ENCODE assay signal across 7 mouse cellular contexts in the genomic region with DNA sequence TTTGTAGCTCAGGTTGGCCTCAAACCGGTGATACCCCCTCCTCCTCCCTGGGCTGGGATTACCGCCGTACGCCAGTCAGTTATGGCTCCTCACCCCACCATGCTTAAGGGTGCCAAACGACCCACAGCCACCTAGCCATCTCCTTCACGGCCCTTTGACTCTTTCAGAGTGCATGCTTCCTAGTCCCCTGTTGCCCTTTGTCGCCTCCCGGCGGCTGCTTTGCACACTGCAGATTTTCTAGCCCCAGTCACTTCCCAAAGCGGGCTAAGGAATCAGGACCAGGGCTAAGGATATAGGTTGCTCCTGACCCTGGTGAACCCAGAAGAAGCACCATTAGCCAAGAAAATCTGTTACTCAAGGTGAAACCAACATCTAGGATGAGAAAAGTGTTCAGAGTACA. TPM values are rescaled to one million over a fixed set of nuclear protein-coding genes. Genes with fewer than 3 reads are reported as not detected.
DNase-seq lines count a peak whose midpoint lies in the region; ATAC-seq and TF ChIP-seq lines count a peak whose summit lies in the region.

No protein-coding gene starts in this region.

- no peaks in the 10 kb centered on the region for H3K9me3 ChIP-seq in midbrain, embryonic 11.5 days (ENCODE audit: control insufficient read depth, low read length)
- no peaks in the 10 kb centered on the region for H3K9me3 ChIP-seq in midbrain, embryonic 16.5 days (replicated peaks; ENCODE audit: control insufficient read depth, low read length, poor library complexity, severe bottlenecking)
- H3K9me3 ChIP-seq in lung, embryonic 14.5 days (ENCODE audit: low read depth, low read length): no peaks in the 10 kb centered on the region

- H3K27me3 ChIP-seq in midbrain, embryonic 11.5 days (ENCODE audit: control insufficient read depth, insufficient read depth, low read length): no peaks in the 10 kb centered on the region
- H3K27me3 ChIP-seq in midbrain, embryonic 16.5 days (ENCODE audit: control insufficient read depth, insufficient read depth, low read depth, low read length): no peaks in the 10 kb centered on the region
- no peaks in the 10 kb centered on the region for H3K27me3 ChIP-seq in lung, embryonic 14.5 days (ENCODE audit: insufficient read depth, low read length)

- ATAC-seq in midbrain, embryonic 11.5 days (ENCODE audit: low FRiP score): no peak
- no peak for ATAC-seq in midbrain, embryonic 16.5 days
- no peak for ATAC-seq in lung, embryonic 14.5 days (ENCODE audit: insufficient read depth)

- intact Hi-C loops in heart, postnatal 10 days (cut with DNase I): loop anchor here (1.0 to 5.0 kb wide), 2 partner anchors 66 to 88 kb away; a partner anchor contains a TSS

- peak; percentile 71 for TF ChIP-seq CTCF in lung, embryonic 14.5 days (IDR thresholded peaks at IDR 0.05; ENCODE audit: low read depth)

- H3K36me3 ChIP-seq in midbrain, embryonic 11.5 days (ENCODE audit: control insufficient read depth, insufficient read depth, low read length): no peaks in the 10 kb centered on the region
- H3K36me3 ChIP-seq in midbrain, embryonic 16.5 days (ENCODE audit: control insufficient read depth, insufficient read depth, low read length): no peaks in the 10 kb centered on the region
- no peaks in the 10 kb centered on the region for H3K36me3 ChIP-seq in lung, embryonic 14.5 days (ENCODE audit: insufficient read depth)

- no peak overlapping the region for H3K27ac ChIP-seq in midbrain, embryonic 11.5 days (ENCODE audit: low read depth, low read length)
- no peak overlapping the region for H3K27ac ChIP-seq in midbrain, embryonic 16.5 days (ENCODE audit: low read length)
- H3K27ac ChIP-seq in lung, embryonic 14.5 days (ENCODE audit: low read depth): no peak overlapping the region

- H3K4me2 ChIP-seq in midbrain, embryonic 11.5 days: no peak overlapping the region
- no peak overlapping the region for H3K4me2 ChIP-seq in midbrain, embryonic 16.5 days (ENCODE audit: low read length)
- no peak overlapping the region for H3K4me2 ChIP-seq in lung, embryonic 14.5 days

- H3K4me1 ChIP-seq in midbrain, embryonic 11.5 days (ENCODE audit: control insufficient read depth, insufficient read depth, low read length): no peaks in the 10 kb centered on the region
- no peaks in the 10 kb centered on the region for H3K4me1 ChIP-seq in midbrain, embryonic 16.5 days (ENCODE audit: control insufficient read depth, insufficient read depth, low read length)
- no peaks in the 10 kb centered on the region for H3K4me1 ChIP-seq in lung, embryonic 14.5 days (ENCODE audit: insufficient read depth)

- H3K4me3 ChIP-seq in midbrain, embryonic 11.5 days (ENCODE audit: low read depth, low read length): no peak overlapping the region
- H3K4me3 ChIP-seq in midbrain, embryonic 16.5 days (ENCODE audit: low read depth, low read length): no peak overlapping the region
- H3K4me3 ChIP-seq in lung, embryonic 14.5 days (ENCODE audit: low read depth, low read length): no peak overlapping the region

- no peak overlapping the region for H3K9ac ChIP-seq in midbrain, embryonic 11.5 days (ENCODE audit: low read length)
- no peak overlapping the region for H3K9ac ChIP-seq in midbrain, embryonic 16.5 days (ENCODE audit: low read depth, low read length)
- no peak overlapping the region for H3K9ac ChIP-seq in lung, embryonic 14.5 days

- DNase-seq in midbrain, embryonic 11.5 days (ENCODE audit: low spot score, missing footprints): peak; percentile 87
- DNase-seq in WW6 (ENCODE audit: low read depth, low spot score): peak; percentile 52
- DNase-seq in cerebellum, adult 9-11 months: peak; percentile 41
- peak; percentile 67 to 86 for DNase-seq in heart, postnatal 10 days
- peak; percentile 49 for DNase-seq in lung, embryonic 14.5 days
- peak; percentile 56 to 78 for DNase-seq in spleen, postnatal 10 days (ENCODE audit: low spot score in 2 of 2)

- WGBS in midbrain, embryonic 11.5 days: 40% methylated on average over 10 of the region's 10 CpGs
- 38% methylated on average over 10 of the region's 10 CpGs for WGBS in midbrain, embryonic 16.5 days
- 27% methylated on average over 10 of the region's 10 CpGs for WGBS in lung, embryonic 14.5 days

RNA-seq across cellular contexts. Expression of a gene that starts 34.9 kb away (rescaled TPM):
- polyA plus RNA-seq in midbrain, embryonic 11.5 days (2014; fragmentation: Nextera tagmentation; extraction: Ambion mirVana): 14.5 and 16.0 TPM in 2 replicates
- 10.2 and 12.1 TPM in 2 replicates for polyA plus RNA-seq in midbrain, embryonic 16.5 days (2015; fragmentation: Nextera tagmentation; extraction: Ambion mirVana)
- 10 to 100 TPM; 32.2 to 35.6 TPM for total RNA-seq in heart, postnatal 10 days (2021)
- 13.2 and 14.4 TPM in 2 replicates for polyA plus RNA-seq in lung, embryonic 14.5 days (2014; fragmentation: Nextera tagmentation; extraction: Ambion mirVana)

RNA-seq across cellular contexts. Expression of a gene that starts 44.6 kb away (rescaled TPM):
- polyA plus RNA-seq in midbrain, embryonic 11.5 days (2014; fragmentation: Nextera tagmentation; extraction: Ambion mirVana): 43.2 and 46.0 TPM in 2 replicates
- polyA plus RNA-seq in midbrain, embryonic 16.5 days (2015; fragmentation: Nextera tagmentation; extraction: Ambion mirVana): 69.8 and 72.4 TPM in 2 replicates
- 10 to 100 TPM; 46.8 to 50.0 TPM for total RNA-seq in heart, postnatal 10 days (2021)
- polyA plus RNA-seq in lung, embryonic 14.5 days (2014; fragmentation: Nextera tagmentation; extraction: Ambion mirVana): 47.3 and 50.9 TPM in 2 replicates

RNA-seq across cellular contexts. Expression of a gene that starts 53.5 kb away (rescaled TPM):
- 10.1 and 13.4 TPM in 2 replicates for polyA plus RNA-seq in midbrain, embryonic 11.5 days (2014; fragmentation: Nextera tagmentation; extraction: Ambion mirVana)
- polyA plus RNA-seq in midbrain, embryonic 16.5 days (2015; fragmentation: Nextera tagmentation; extraction: Ambion mirVana): 3.5 and 4.3 TPM in 2 replicates
- total RNA-seq in heart, postnatal 10 days (2021): 10 to 100 TPM; 17.1 to 17.2 TPM
- polyA plus RNA-seq in lung, embryonic 14.5 days (2014; fragmentation: Nextera tagmentation; extraction: Ambion mirVana): 9.8 and 12.9 TPM in 2 replicates
